Comparison of ENCODE assay signal across 8 mouse cellular contexts in the genomic region with DNA sequence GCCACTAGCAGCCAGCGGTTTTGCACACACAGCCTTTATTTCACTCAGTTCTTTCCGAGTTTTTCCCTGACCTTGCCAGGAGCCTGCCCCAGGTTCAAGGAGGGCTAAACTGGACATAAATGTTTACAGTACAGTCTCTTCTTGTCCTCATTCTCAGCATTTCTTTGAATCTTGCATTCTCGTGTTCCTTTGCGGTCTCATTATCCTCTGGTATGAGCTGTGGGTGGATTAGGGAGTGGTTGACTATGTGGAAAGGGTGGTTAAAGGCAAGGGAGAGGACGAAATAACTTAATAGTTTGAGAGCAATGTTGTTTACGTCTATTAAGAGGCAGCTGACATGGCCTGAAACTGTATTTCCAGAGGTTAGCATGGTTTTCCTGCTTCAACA. TPM values are rescaled to one million over a fixed set of nuclear protein-coding genes. Genes with fewer than 3 reads are reported as not detected.
DNase-seq lines count a peak whose midpoint lies in the region; ATAC-seq and TF ChIP-seq lines count a peak whose summit lies in the region.

No protein-coding gene starts in this region.

- intact Hi-C loops in left cerebral cortex, postnatal 10 days (cut with DNase I) = no loop called here

- H3K36me3 ChIP-seq in heart, embryonic 12.5 days = peaks cover 5% of the 10 kb centered on the region; the same call in 1 of the 2 replicates
- H3K36me3 ChIP-seq in MEL (ENCODE audit: control insufficient read depth in 1 of 2, insufficient read depth in 2 of 2, low read length in 2 of 2) = no peaks in the 10 kb centered on the region; a peak in 1 of 4 replicates
- H3K36me3 ChIP-seq in hindbrain, embryonic 11.5 days (ENCODE audit: control insufficient read depth, insufficient read depth, low read length) = no peaks in the 10 kb centered on the region

- no peak for TF ChIP-seq POLR2A in MEL (IDR thresholded peaks at IDR 0.05; ENCODE audit: control insufficient read depth in 1 of 2, insufficient read depth in 1 of 2, low read depth in 1 of 2, low read length in 2 of 2, poor library complexity in 1 of 2)

- H3K4me3 ChIP-seq in heart, embryonic 12.5 days = peak overlapping the region; percentile 95
- H3K4me3 ChIP-seq in MEL (ENCODE audit: control insufficient read depth in 1 of 2, insufficient read depth in 1 of 2, low read depth in 2 of 2, low read length in 2 of 2) = peak overlapping the region; percentile 67 to 71
- peak overlapping the region; percentile 79 for H3K4me3 ChIP-seq in hindbrain, embryonic 11.5 days (ENCODE audit: low read depth, low read length)

- ATAC-seq in heart, embryonic 12.5 days (ENCODE audit: insufficient number of reproducible peaks, low FRiP score) = no peak
- no peak for ATAC-seq in hindbrain, embryonic 11.5 days (ENCODE audit: low FRiP score)
- ATAC-seq in megakaryocyte-erythroid progenitor cell, adult 5-6 weeks (replicated peaks; ENCODE audit: low FRiP score, low TSS enrichment, poor library complexity, severe bottlenecking) = peak; percentile 2; the same call in 1 of the 2 replicates

- H3K27ac ChIP-seq in heart, embryonic 12.5 days (ENCODE audit: poor library complexity, severe bottlenecking) = peak overlapping the region; percentile 95
- H3K27ac ChIP-seq in MEL (ENCODE audit: control insufficient read depth, low read depth, low read length) = no peak overlapping the region
- H3K27ac ChIP-seq in hindbrain, embryonic 11.5 days (ENCODE audit: low read depth, low read length) = peak overlapping the region; percentile 76

- TF ChIP-seq RAD21 in MEL (IDR thresholded peaks at IDR 0.05; ENCODE audit: low read depth, low read length) = no peak

- H3K79me2 ChIP-seq in MEL (ENCODE audit: control insufficient read depth, insufficient read depth, low read length, poor library complexity) = peaks cover 1% of the 10 kb centered on the region; the same call in 1 of the 2 replicates

- no peak for TF ChIP-seq EP300 in MEL (IDR thresholded peaks at IDR 0.05; ENCODE audit: low read depth in 1 of 2, low read length in 2 of 2)

- DNase-seq in heart, adult 8-10 months (ENCODE audit: low spot score) = no peak
- DNase-seq in MEL (ENCODE audit: low read depth, low spot score) = no peak
- DNase-seq in hindbrain, embryonic 11.5 days (ENCODE audit: low spot score) = no peak
- no peak for DNase-seq in ovary, postnatal 14 days (ENCODE audit: low spot score)
- DNase-seq in left cerebral cortex, postnatal 10 days (ENCODE audit: extremely low spot score in 1 of 2, low spot score in 2 of 2) = no peak
- no peak for DNase-seq in natural killer cell, adult 2 months (ENCODE audit: low spot score in 2 of 2)

- peak overlapping the region; percentile 82 for H3K9ac ChIP-seq in heart, embryonic 12.5 days
- H3K9ac ChIP-seq in MEL (ENCODE audit: control insufficient read depth, low read depth, low read length, poor library complexity, severe bottlenecking) = peak overlapping the region; percentile 47
- H3K9ac ChIP-seq in hindbrain, embryonic 11.5 days (ENCODE audit: low read depth, low read length) = peak overlapping the region; percentile 71

- no peak for TF ChIP-seq CTCF in MEL (IDR thresholded peaks at IDR 0.05 in 2 of 3, conservative IDR thresholded peaks at IDR 0.05 in 1 of 3; ENCODE audit: control insufficient read depth in 1 of 3, insufficient read depth in 1 of 3, low read depth in 2 of 3, low read length in 3 of 3, poor library complexity in 1 of 3, severe bottlenecking in 1 of 3)

- H3K4me2 ChIP-seq in heart, embryonic 12.5 days = peak overlapping the region; percentile 87
- H3K4me2 ChIP-seq in hindbrain, embryonic 11.5 days (replicated peaks; ENCODE audit: low read depth, low read length) = peak overlapping the region; percentile 72

- WGBS in heart, embryonic 12.5 days = 2% methylated on average over 6 of the region's 6 CpGs
- WGBS in hindbrain, embryonic 11.5 days = 2% methylated on average over 6 of the region's 6 CpGs

- no peaks in the 10 kb centered on the region for H3K9me3 ChIP-seq in heart, embryonic 12.5 days (replicated peaks)
- H3K9me3 ChIP-seq in MEL (replicated peaks; ENCODE audit: insufficient read depth, low read length) = no peaks in the 10 kb centered on the region
- H3K9me3 ChIP-seq in hindbrain, embryonic 11.5 days (ENCODE audit: control insufficient read depth, low read length) = no peaks in the 10 kb centered on the region

- H3K4me1 ChIP-seq in heart, embryonic 12.5 days (replicated peaks) = peaks cover 20% of the 10 kb centered on the region
- peaks cover 0 to 13% of the 10 kb centered on the region in 2 experiments; a peak in 2 of 4 replicates for H3K4me1 ChIP-seq in MEL (ENCODE audit: control insufficient read depth in 1 of 2, insufficient read depth in 2 of 2, low read length in 2 of 2)
- H3K4me1 ChIP-seq in hindbrain, embryonic 11.5 days (replicated peaks; ENCODE audit: control insufficient read depth, insufficient read depth, low read length) = no peaks in the 10 kb centered on the region

- no peaks in the 10 kb centered on the region for H3K27me3 ChIP-seq in heart, embryonic 12.5 days (replicated peaks)
- no peaks in the 10 kb centered on the region; a peak in 1 of 4 replicates for H3K27me3 ChIP-seq in MEL (ENCODE audit: control insufficient read depth in 1 of 2, insufficient read depth in 2 of 2, low read length in 2 of 2)
- no peaks in the 10 kb centered on the region for H3K27me3 ChIP-seq in hindbrain, embryonic 11.5 days (ENCODE audit: control insufficient read depth, insufficient read depth, low read length)

TF ChIP-seq in MEL, 35 proteins besides CTCF, POLR2A, EP300 and RAD21:
- TF ChIP-seq MXI1 (IDR thresholded peaks at IDR 0.05; ENCODE audit: low read depth, low read length) (0 out of 2 replicates have a peak, but pooled peaks have one; percentile 6), CHD2 (IDR thresholded peaks at IDR 0.05; ENCODE audit: low read length) (no peak)

RNA-seq across cellular contexts. Expression of a gene that starts 54.6 kb away (rescaled TPM):
- 21.4 and 24.3 TPM in 2 replicates for polyA plus RNA-seq in heart, embryonic 12.5 days (2016; fragmentation: Nextera tagmentation; extraction: Ambion mirVana)
- 100 to 1,000 TPM; 107 to 167 (median 129) TPM for total RNA-seq in heart, adult 8-10 months (2022)
- total RNA-seq in MEL (2012; rRNA removed) = 3.6 and 3.8 TPM in 2 replicates
- polyA plus RNA-seq in MEL (2012; ENCODE audit: insufficient read depth in 1 of 2, insufficient read length in 2 of 2, low read depth in 1 of 2, low replicate concordance in 2 of 2, missing spikeins in 1 of 2) = 1 to 10 TPM in 1 of 2 experiments, not detected in 1; 3.7 TPM
- 15.0 and 24.8 TPM in 2 replicates for polyA plus RNA-seq in hindbrain, embryonic 11.5 days (2014; fragmentation: Nextera tagmentation; extraction: Ambion mirVana)
- total RNA-seq in megakaryocyte-erythroid progenitor cell, adult 5-6 weeks (2014; fragmentation: Nextera tagmentation) = 11.1 and 20.0 TPM in 2 replicates
- total RNA-seq in megakaryocyte-erythroid progenitor cell, adult 5-6 weeks (2017) = 10.0 and 10.1 TPM in 2 replicates
- total RNA-seq in left cerebral cortex, postnatal 10 days (2021) = 10 to 100 TPM; 66.2 to 68.6 TPM
